Mouse (Mus musculus) urinary bladder, postnatal 10 days (tissue): ENCODE data around the gene Rnaseh2a.

Experiments used
- DNase-seq: peaks from one replicate; pipeline ENCODE4 v3.0.0; 2022; ENCODE audit warnings: low spot score

Rnaseh2a gene

GRCm38 (mm10) chr8:84967532-84968304, 1.8 kb downstream of the Rnaseh2a start:
- no peak for DNase-seq

GRCm38 (mm10) chr8:84966603-84967002, 3.0 kb downstream of the Rnaseh2a start:
- no peak for DNase-seq

- no peak for DNase-seq
Observed at GRCm38 (mm10) chr8:84965731-84966291, 3.8 kb downstream of the Rnaseh2a start.

GRCm38 (mm10) chr8:84963952-84964351, 5.6 kb downstream of the Rnaseh2a start:
- no peak for DNase-seq

GRCm38 (mm10) chr8:84959811-84960210, 9.8 kb downstream of the Rnaseh2a start:
- no peak for DNase-seq

- no peak for DNase-seq
Observed at GRCm38 (mm10) chr8:84956768-84957167, 12.8 kb downstream of the Rnaseh2a start.

GRCm38 (mm10) chr8:84952612-84953255, 16.8 kb downstream of the Rnaseh2a start:
- DNase-seq, result no peak

GRCm38 (mm10) chr8:84949753-84950152, 19.8 kb downstream of the Rnaseh2a start:
- no peak for DNase-seq

- no peak for DNase-seq
Observed at GRCm38 (mm10) chr8:84947241-84947545, 22.4 kb downstream of the Rnaseh2a start.

GRCm38 (mm10) chr8:84946528-84947240, 22.9 kb downstream of the Rnaseh2a start, which contains the start of gene Rtbdn:
Gene Rtbdn (plus strand): TSS chr8:84946991.
- DNase-seq, result no peak

GRCm38 (mm10) chr8:84945633-84946527, 23.7 kb downstream of the Rnaseh2a start:
- no peak for DNase-seq

- DNase-seq, result no peak
Observed at GRCm38 (mm10) chr8:84945235-84945632, 24.3 kb downstream of the Rnaseh2a start.

- no peak for DNase-seq
Observed at GRCm38 (mm10) chr8:84944478-84945160, 24.9 kb downstream of the Rnaseh2a start.

- no peak for DNase-seq
Observed at GRCm38 (mm10) chr8:84943699-84944098, 25.9 kb downstream of the Rnaseh2a start.

- DNase-seq, result no peak
Observed at GRCm38 (mm10) chr8:84937620-84938485, 31.7 kb downstream of the Rnaseh2a start.

- DNase-seq, result no peak
Observed at GRCm38 (mm10) chr8:84936962-84937546, 32.5 kb downstream of the Rnaseh2a start, which contains the start of gene Mast1. Gene Mast1 (minus strand): TSS chr8:84937359.

- DNase-seq, result no peak
Observed at GRCm38 (mm10) chr8:84936041-84936961, 33.3 kb downstream of the Rnaseh2a start.

- DNase-seq, result no peak
Observed at GRCm38 (mm10) chr8:84935489-84935888, 34.1 kb downstream of the Rnaseh2a start.
